Mouse (Mus musculus) kidney, adult 11 months (tissue): ENCODE data around the gene Stk38.

Source experiments
- DNase-seq: peaks from one replicate; pipeline ENCODE4 v3.0.0; 2022

Gene Stk38

GRCm38 (mm10) chr17:29034264-29034663, 26.5 kb upstream of the Stk38 start:
- DNase-seq: no peak

GRCm38 (mm10) chr17:29033569-29034061, 25.8 kb upstream of the Stk38 start:
- DNase-seq: peak; percentile 44

- peak; percentile 98 for DNase-seq
Observed at GRCm38 (mm10) chr17:29032274-29033069, 24.7 kb upstream of the Stk38 start, which contains the start of gene Srsf3. Gene Srsf3 (plus strand): TSS chr17:29032628.

- peak; percentile 40 for DNase-seq
Observed at GRCm38 (mm10) chr17:29031771-29032273, 24.0 kb upstream of the Stk38 start.

- peak; percentile 40 for DNase-seq
Observed at GRCm38 (mm10) chr17:29031085-29031711, 23.4 kb upstream of the Stk38 start.

- DNase-seq: no peak
Observed at GRCm38 (mm10) chr17:29030321-29031034, 22.7 kb upstream of the Stk38 start.

- no peak for DNase-seq
Observed at GRCm38 (mm10) chr17:29026652-29027356, 19.0 kb upstream of the Stk38 start.

GRCm38 (mm10) chr17:29024896-29025565, 17.2 kb upstream of the Stk38 start:
- no peak for DNase-seq

GRCm38 (mm10) chr17:29024047-29024892, 16.5 kb upstream of the Stk38 start:
- DNase-seq: no peak

- no peak for DNase-seq
Observed at GRCm38 (mm10) chr17:29023346-29023745, 15.6 kb upstream of the Stk38 start.

GRCm38 (mm10) chr17:29022230-29022819, 14.5 kb upstream of the Stk38 start:
- DNase-seq: no peak

GRCm38 (mm10) chr17:29020444-29020843, 12.6 kb upstream of the Stk38 start:
- no peak for DNase-seq

- DNase-seq: no peak
Observed at GRCm38 (mm10) chr17:29019391-29019790, 11.6 kb upstream of the Stk38 start.

- no peak for DNase-seq
Observed at GRCm38 (mm10) chr17:29018292-29018984, 10.6 kb upstream of the Stk38 start.

- no peak for DNase-seq
Observed at GRCm38 (mm10) chr17:29016705-29017104, 8.9 kb upstream of the Stk38 start.

- no peak for DNase-seq
Observed at GRCm38 (mm10) chr17:29015638-29016037, 7.8 kb upstream of the Stk38 start.

- no peak for DNase-seq
Observed at GRCm38 (mm10) chr17:29014235-29014634, 6.4 kb upstream of the Stk38 start.

- no peak for DNase-seq
Observed at GRCm38 (mm10) chr17:29009181-29009580, 1.4 kb upstream of the Stk38 start.

GRCm38 (mm10) chr17:29008326-29008650, 493 bp upstream of the Stk38 start:
- DNase-seq: no peak

- DNase-seq: no peak
Observed at GRCm38 (mm10) chr17:29007243-29007640, 553 bp downstream of the Stk38 start.
